In the genomic region with DNA sequence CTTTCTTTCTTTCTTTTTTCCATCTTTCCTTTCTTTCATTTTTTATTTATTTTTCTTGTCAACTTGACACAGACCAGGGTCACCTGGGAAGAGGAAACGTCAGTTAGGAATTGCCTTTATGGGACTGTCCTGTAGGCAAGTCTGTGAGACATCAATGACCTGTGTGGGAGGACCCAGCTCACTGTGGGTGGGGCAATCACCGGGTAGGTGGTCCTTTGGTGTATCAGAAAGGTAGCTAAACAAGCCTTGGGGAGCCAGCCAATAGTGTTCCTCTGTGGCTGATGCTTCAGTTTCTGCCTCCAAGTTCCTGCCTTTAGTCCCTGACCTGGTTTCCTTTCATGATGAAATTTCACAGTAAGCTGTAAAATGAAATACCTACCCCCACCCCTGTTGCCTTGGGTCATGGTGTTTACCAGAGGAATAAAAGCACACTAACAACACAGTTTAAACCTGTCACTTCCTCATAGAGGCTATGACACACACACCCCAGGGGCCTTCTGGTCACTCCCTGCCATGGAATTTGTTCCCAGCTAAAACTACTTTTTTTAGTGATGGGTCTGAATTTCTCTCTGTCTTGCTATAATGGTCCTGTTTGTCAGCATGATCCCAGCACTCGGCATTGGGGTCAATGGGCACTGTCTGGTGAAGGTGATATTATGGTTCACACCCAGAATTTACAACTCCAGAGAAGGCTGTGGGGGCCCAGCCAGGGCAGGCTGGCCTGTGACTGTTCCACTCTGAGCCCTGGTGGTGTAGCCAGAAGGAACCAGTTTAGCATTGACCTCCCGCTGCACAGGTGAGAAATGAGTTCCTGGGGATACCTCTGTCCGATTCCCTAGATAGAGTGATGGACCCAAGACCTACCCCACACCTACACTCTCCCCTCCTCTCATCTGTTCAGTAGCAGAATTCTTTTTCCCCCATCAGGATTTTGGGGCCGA, we compare ENCODE assay signal across 15 mouse cellular contexts. TPM values are rescaled to one million over a fixed set of nuclear protein-coding genes. Genes with fewer than 3 reads are reported as not detected.
DNase-seq lines count a peak whose midpoint lies in the region; ATAC-seq and TF ChIP-seq lines count a peak whose summit lies in the region.
"Had no signal": no experiment of that assay in that cellular context is flagged by ENCODE, and none has a peak within 500 bp of the region (broad histone marks: within the 10 kb centered on the region; RNA-seq: fewer than 3 reads in every experiment).

No protein-coding gene starts in this region.

- no peak overlapping the region for H3K9ac ChIP-seq in hindbrain, embryonic 11.5 days (ENCODE audit: low read depth, low read length)
- H3K9ac ChIP-seq in hindbrain, embryonic 15.5 days, result no peak overlapping the region
- H3K9ac ChIP-seq in midbrain, embryonic 16.5 days (ENCODE audit: low read depth, low read length), result peak overlapping the region; percentile 32; the same call in 1 of the 2 replicates
- H3K9ac ChIP-seq: heart, embryonic 15.5 days; liver, embryonic 15.5 days had no signal

- intact Hi-C loops in left cerebral cortex, adult 2 months (cut with DNase I), result no loop called here

- H3K36me3 ChIP-seq in hindbrain, embryonic 10.5 days, result no peaks in the 10 kb centered on the region
- no peaks in the 10 kb centered on the region for H3K36me3 ChIP-seq in hindbrain, embryonic 11.5 days (ENCODE audit: control insufficient read depth, insufficient read depth, low read length)
- H3K36me3 ChIP-seq in hindbrain, embryonic 15.5 days, result no peaks in the 10 kb centered on the region
- no peaks in the 10 kb centered on the region for H3K36me3 ChIP-seq in midbrain, embryonic 16.5 days (ENCODE audit: control insufficient read depth, insufficient read depth, low read length)
- H3K36me3 ChIP-seq: heart, embryonic 15.5 days; liver, embryonic 15.5 days had no signal

- peaks cover 27% of the 10 kb centered on the region for H3K4me1 ChIP-seq in hindbrain, embryonic 10.5 days (replicated peaks)
- H3K4me1 ChIP-seq in hindbrain, embryonic 11.5 days (replicated peaks; ENCODE audit: control insufficient read depth, insufficient read depth, low read length), result 0 out of 2 replicates have a peak, but pooled peaks cover 2% of the 10 kb centered on the region
- peaks cover 13% of the 10 kb centered on the region for H3K4me1 ChIP-seq in hindbrain, embryonic 15.5 days (replicated peaks)
- peaks cover 7% of the 10 kb centered on the region; the same call in 1 of the 2 replicates for H3K4me1 ChIP-seq in midbrain, embryonic 16.5 days (ENCODE audit: control insufficient read depth, insufficient read depth, low read length)
- H3K4me1 ChIP-seq: heart, embryonic 15.5 days; liver, embryonic 15.5 days had no signal

- no peak for TF ChIP-seq CTCF in left cerebral cortex, adult 2 months (IDR thresholded peaks at IDR 0.05)

- WGBS in hindbrain, embryonic 10.5 days, result 70% methylated on average over 6 of the region's 6 CpGs
- WGBS in hindbrain, embryonic 11.5 days, result 70% methylated on average over 6 of the region's 6 CpGs
- 58% methylated on average over 6 of the region's 6 CpGs for WGBS in hindbrain, embryonic 15.5 days
- 65% methylated on average over 6 of the region's 6 CpGs for WGBS in midbrain, embryonic 16.5 days

- no peak; the same call in none of the 2 replicates for ATAC-seq in hindbrain, embryonic 11.5 days (ENCODE audit: low FRiP score)
- peak; percentile 28; the same call in 1 of the 2 replicates for ATAC-seq in hindbrain, embryonic 15.5 days (ENCODE audit: low FRiP score, low read depth)
- ATAC-seq in midbrain, embryonic 16.5 days, result no peak; the same call in 1 of the 2 replicates

- H3K9me3 ChIP-seq in hindbrain, embryonic 10.5 days, result no peaks in the 10 kb centered on the region
- no peaks in the 10 kb centered on the region for H3K9me3 ChIP-seq in hindbrain, embryonic 11.5 days (ENCODE audit: control insufficient read depth, low read length)
- no peaks in the 10 kb centered on the region for H3K9me3 ChIP-seq in hindbrain, embryonic 15.5 days
- H3K9me3 ChIP-seq in midbrain, embryonic 16.5 days (replicated peaks; ENCODE audit: control insufficient read depth, low read length, poor library complexity, severe bottlenecking), result no peaks in the 10 kb centered on the region
- H3K9me3 ChIP-seq: heart, embryonic 15.5 days; liver, embryonic 15.5 days had no signal

- no peak overlapping the region for H3K4me3 ChIP-seq in hindbrain, embryonic 10.5 days
- no peak overlapping the region for H3K4me3 ChIP-seq in hindbrain, embryonic 11.5 days (ENCODE audit: low read depth, low read length)
- H3K4me3 ChIP-seq in hindbrain, embryonic 15.5 days, result no peak overlapping the region
- no peak overlapping the region for H3K4me3 ChIP-seq in midbrain, embryonic 16.5 days (ENCODE audit: low read depth, low read length)
- H3K4me3 ChIP-seq in left cerebral cortex, adult 2 months, result no peak overlapping the region
- H3K4me3 ChIP-seq: erythroblast, embryonic 14.5 days; heart, embryonic 15.5 days; liver, embryonic 15.5 days had no signal

- peak overlapping the region; percentile 73 for H3K27ac ChIP-seq in hindbrain, embryonic 10.5 days
- no peak overlapping the region for H3K27ac ChIP-seq in hindbrain, embryonic 11.5 days (ENCODE audit: low read depth, low read length)
- H3K27ac ChIP-seq in hindbrain, embryonic 15.5 days (replicated peaks), result no peak overlapping the region
- H3K27ac ChIP-seq in midbrain, embryonic 16.5 days (ENCODE audit: low read length), result no peak overlapping the region
- no peak overlapping the region for H3K27ac ChIP-seq in left cerebral cortex, adult 2 months
- H3K27ac ChIP-seq: heart, embryonic 15.5 days; liver, embryonic 15.5 days had no signal

- H3K4me2 ChIP-seq in hindbrain, embryonic 11.5 days (replicated peaks; ENCODE audit: low read depth, low read length), result no peak overlapping the region
- H3K4me2 ChIP-seq in hindbrain, embryonic 15.5 days, result no peak overlapping the region
- no peak overlapping the region for H3K4me2 ChIP-seq in midbrain, embryonic 16.5 days (ENCODE audit: low read length)
- H3K4me2 ChIP-seq: heart, embryonic 15.5 days; liver, embryonic 15.5 days had no signal

- no peak for DNase-seq in hindbrain, embryonic 10.5 days (ENCODE audit: low spot score)
- no peak for DNase-seq in hindbrain, embryonic 11.5 days (ENCODE audit: low spot score)
- peak; percentile 21 for DNase-seq in R1 (ENCODE audit: low read depth, low spot score)
- DNase-seq in gastrocnemius, postnatal 25 days, result no peak
- DNase-seq in left cerebral cortex, adult 2 months (ENCODE audit: extremely low spot score in 1 of 2, low spot score in 2 of 2), result no peak
- no peak for DNase-seq in right cerebral cortex, postnatal 14 days
- DNase-seq: adrenal gland, postnatal 25 days; gastrocnemius, postnatal 10 days; kidney, adult 2 months; thymus, postnatal 25 days had no signal

- 0 out of 2 replicates have a peak, but pooled peaks cover 3% of the 10 kb centered on the region for H3K27me3 ChIP-seq in hindbrain, embryonic 10.5 days (ENCODE audit: insufficient read depth, poor library complexity, severe bottlenecking)
- H3K27me3 ChIP-seq in hindbrain, embryonic 11.5 days (ENCODE audit: control insufficient read depth, insufficient read depth, low read length), result no peaks in the 10 kb centered on the region
- H3K27me3 ChIP-seq in hindbrain, embryonic 15.5 days, result 0 out of 2 replicates have a peak, but pooled peaks cover 3% of the 10 kb centered on the region
- H3K27me3 ChIP-seq in midbrain, embryonic 16.5 days (ENCODE audit: control insufficient read depth, insufficient read depth, low read depth, low read length), result no peaks in the 10 kb centered on the region
- H3K27me3 ChIP-seq: heart, embryonic 15.5 days; liver, embryonic 15.5 days had no signal

RNA-seq across cellular contexts. Expression of a gene that starts 40.1 kb away (rescaled TPM):
- 13.2 and 14.6 TPM in 2 replicates for polyA plus RNA-seq in hindbrain, embryonic 10.5 days (2016; fragmentation: Nextera tagmentation; extraction: Ambion mirVana)
- 15.5 and 15.9 TPM in 2 replicates for polyA plus RNA-seq in hindbrain, embryonic 11.5 days (2014; fragmentation: Nextera tagmentation; extraction: Ambion mirVana)
- polyA plus RNA-seq in hindbrain, embryonic 15.5 days (2015; fragmentation: Nextera tagmentation; extraction: Ambion mirVana), result 16.4 and 16.7 TPM in 2 replicates
- 9.5 and 11.4 TPM in 2 replicates for polyA plus RNA-seq in midbrain, embryonic 16.5 days (2015; fragmentation: Nextera tagmentation; extraction: Ambion mirVana)
- 10 to 100 TPM; 41.8 to 51.9 TPM for total RNA-seq in gastrocnemius, postnatal 25 days (2021)
- total RNA-seq in left cerebral cortex, adult 2 months (2021), result 10 to 100 TPM; 11.7 to 12.0 TPM
